Mouse (Mus musculus) cerebellum, adult 11 months (tissue): ENCODE measurements around the gene Irak1bp1.

ENCODE experiments used
- DNase-seq: peaks from one replicate; pipeline ENCODE4 v3.0.0; 2022

The Irak1bp1 gene

DNA sequence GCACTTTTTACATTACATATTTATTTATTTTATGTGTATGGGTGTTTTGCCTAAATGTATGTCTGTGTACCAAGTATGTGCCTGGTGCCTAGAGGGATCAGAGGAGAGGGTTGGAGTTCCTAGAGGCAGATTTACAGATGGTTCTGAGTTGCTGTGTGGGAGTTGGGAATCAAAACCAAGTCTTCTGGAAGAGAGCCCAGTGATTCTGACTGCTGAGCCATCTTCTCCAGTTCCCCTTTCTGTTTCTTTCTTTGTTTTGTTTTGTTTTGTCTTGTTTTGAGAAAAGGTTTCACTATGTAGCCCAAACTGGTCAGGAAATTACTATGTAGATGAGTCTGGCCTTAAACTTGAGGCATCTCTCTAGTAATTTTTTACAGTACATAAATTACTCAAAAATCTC lies 59.3 kb downstream of the Irak1bp1 start:
- DNase-seq = no peak
